Mouse (Mus musculus) gastrocnemius, postnatal 10 days (tissue): Measurements from ENCODE around the gene H2al1n. TPM values are rescaled to one million over a fixed set of nuclear protein-coding genes. Genes with fewer than 3 reads are reported as not detected.
"Not testable (repeated sequence)": the region's sequence is repeated elsewhere in the genome, so short reads cannot be mapped to it uniquely, and the experiment has no call there.

ENCODE experiments used
- DNase-seq: peaks from one replicate; pipeline ENCODE4 v3.0.0; 2021; ENCODE audit warnings: mixed read lengths
- long read RNA-seq, 2 experiments: library from polyadenylated mRNA; stranded (forward); transcript quantifications; one replicate each; pipeline ENCODE4 v2.0.0; 2021
- total RNA-seq, 2 experiments: library from RNA; stranded (reverse); gene quantifications; 2 replicates each; pipeline ENCODE4 v1.2.3; 2021

H2al1n gene
- total RNA-seq, result not detected
- long read RNA-seq, experiment 1, result 0 reads
- long read RNA-seq, experiment 2, result 0 reads

DNA sequence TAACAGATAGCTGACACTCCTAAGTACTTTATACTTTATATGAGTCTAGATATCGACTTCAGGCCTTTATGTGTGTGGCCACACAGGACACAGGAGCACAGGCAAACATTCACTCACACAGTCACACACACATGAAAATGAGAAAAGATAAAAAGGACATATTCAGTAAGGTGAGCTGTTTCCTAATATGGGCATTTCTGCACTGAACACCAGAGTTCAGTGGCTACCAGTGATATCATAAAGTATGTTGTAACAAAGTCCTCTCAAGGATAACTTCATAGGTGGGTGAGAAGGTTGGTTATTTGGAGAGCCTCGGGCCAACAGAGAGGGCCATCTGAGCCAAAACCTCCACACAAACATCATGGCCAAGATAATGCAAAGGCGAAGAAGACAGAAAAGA, at the start of gene H2al1n:
H2al1n (plus strand) TSS at position 301 of the 400 bp plus-strand sequence.
- not testable (repeated sequence) for DNase-seq

DNA sequence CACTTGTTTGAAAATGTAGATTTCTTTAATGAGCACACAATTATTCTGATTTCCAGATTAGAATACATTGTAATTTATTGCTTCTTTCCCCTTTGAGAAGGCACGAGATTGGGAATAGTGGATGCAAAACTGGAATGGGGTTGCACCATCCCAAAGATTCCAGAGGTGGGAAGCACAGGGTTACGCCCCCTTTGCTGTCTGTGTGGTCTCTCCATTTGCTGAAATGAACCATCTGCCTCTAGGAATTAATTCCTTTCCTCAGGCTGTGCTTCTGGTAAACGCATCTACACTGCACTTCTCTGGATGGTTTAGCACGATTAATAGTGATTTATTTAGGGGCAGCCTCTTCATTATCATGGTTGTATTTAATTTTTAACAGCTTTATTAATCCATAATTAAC, 11.7 kb upstream of the H2al1n start:
- no peak for DNase-seq

DNA sequence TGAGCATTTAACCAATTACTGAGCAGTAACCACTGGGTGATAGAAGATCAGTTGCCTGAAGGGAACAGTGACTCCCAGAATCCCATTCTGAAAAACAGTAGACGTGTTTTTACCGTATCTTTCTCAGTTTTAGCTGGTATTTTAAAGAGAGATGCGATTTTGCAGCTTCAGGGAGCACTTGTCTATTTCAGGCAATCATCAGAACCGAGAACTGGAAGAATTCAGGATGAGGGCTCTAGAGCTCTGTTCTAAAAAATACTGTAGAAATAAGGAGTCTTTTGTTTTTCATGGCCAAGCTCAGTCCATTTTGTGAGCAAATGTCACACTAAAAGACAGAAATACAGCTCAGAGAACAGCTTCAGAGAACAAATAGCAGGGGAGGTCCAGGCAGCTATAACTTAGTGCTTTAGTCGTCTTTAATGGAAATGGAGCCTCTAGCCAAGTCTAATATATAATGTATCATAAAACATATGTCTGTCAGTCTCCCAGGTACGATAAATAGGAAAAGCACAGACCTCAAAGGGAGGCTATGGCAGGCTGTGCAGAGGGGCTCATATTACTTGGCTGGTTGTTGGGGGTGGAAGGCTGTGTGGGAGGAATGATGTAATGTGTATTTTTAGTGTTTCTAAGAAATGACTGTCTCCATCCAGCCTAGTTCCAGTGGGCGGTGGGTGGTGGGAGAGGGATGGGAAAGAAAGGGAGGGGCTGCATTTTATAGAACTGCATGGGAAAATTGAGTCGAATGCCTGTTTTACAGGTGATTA, 4.7 kb upstream of the H2al1n start:
- DNase-seq, result peak; percentile 2

DNA sequence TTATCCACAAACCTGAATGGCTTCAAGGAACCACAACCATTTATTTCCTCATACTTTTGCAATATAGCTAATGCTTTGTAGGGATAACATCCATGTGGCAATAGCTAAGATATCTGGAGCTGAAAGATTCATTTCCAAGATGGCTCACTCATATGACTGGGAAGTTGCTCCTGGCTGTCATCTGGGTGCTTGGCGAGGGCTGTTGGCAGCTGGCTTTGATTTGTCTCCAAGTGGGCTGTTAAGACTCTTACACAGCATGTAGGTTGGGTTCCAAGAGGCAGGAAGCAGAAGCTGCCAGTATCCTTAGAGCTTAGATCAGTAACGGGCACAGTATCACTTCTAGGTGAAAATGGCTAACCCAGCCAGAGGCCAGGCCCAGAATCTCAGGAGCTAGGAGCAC, 18.3 kb downstream of the H2al1n start:
- peak; percentile 24 for DNase-seq

DNA sequence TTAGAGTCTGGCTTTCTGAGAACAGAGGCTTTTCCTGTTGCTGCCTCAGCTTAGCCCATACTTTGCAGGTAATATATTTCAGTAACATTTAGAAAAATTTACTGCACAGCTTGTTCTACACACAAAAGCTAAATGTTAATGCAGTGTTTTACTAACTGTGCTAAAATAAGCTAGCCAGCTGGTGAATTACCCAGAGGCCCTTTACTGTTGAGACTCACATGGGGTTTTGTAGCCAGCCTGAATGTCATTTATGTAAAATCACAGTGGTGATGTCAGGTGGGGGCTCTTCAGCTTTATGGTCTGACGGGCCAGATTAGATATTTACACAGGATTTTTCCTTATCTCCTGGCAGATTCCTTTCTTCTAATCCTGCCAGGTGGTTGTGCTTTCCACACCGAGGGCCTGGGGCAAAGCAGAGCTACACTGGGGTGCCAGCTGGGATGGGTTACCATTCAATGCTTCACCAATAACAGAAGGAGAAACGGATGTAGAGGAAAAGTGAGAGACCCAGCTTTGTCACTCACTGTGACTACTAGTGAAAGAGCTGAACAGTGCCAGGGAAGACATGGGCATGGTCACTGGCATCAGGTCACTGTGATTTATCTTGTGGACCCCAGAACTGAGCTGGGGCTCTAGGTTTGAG, 48.8 kb downstream of the H2al1n start:
- no peak for DNase-seq
